Mouse (Mus musculus): ENCODE measurements around the gene Tiparp.

- TF ChIP-seq CTCF (IDR thresholded peaks at IDR 0.05; ENCODE audit: control insufficient read depth, insufficient read depth, low read length) (no peak), POLR2A (IDR thresholded peaks at IDR 0.05; ENCODE audit: borderline replicate concordance, control insufficient read depth, low read depth, low read length) (0 out of 2 replicates have a peak, but pooled peaks have one; percentile 3)
Measured at GRCm38 (mm10) chr3:65529471-65530215, 1.4 kb downstream of the Tiparp start.
